Mouse (Mus musculus) urinary bladder, adult 18-20 months (tissue): Measurements from ENCODE around the gene Lrrc8a.
A peak's percentile ranks its signal among the peaks of the same experiment; 100 is the strongest.

ENCODE experiments used
- DNase-seq, 2 experiments: peaks; one replicate each; pipeline ENCODE4 v3.0.0; 2022; ENCODE audit warnings: low spot score in 2 of 2, mixed read lengths in 2 of 2

The Lrrc8a gene

GRCm38 (mm10) chr2:30239777-30240176, 2.3 kb downstream of the Lrrc8a start:
- DNase-seq = no peak

- DNase-seq = no peak
These were observed 2.8 kb downstream of the Lrrc8a start, which contains the start of gene Gm28035 for GRCm38 (mm10) chr2:30240267-30240666. Gm28035 (plus strand) TSS chr2:30240567.

- peak in 1 of 2 experiments; percentile 48 for DNase-seq
These were observed 5.0 kb downstream of the Lrrc8a start for GRCm38 (mm10) chr2:30242509-30242908.

- DNase-seq = no peak
These were observed 5.9 kb downstream of the Lrrc8a start for GRCm38 (mm10) chr2:30243391-30243790.

- DNase-seq = peak; percentile 47 to 72
These were observed 7.2 kb downstream of the Lrrc8a start for GRCm38 (mm10) chr2:30244595-30245178.

GRCm38 (mm10) chr2:30247036-30247435, 9.5 kb downstream of the Lrrc8a start:
- no peak for DNase-seq

GRCm38 (mm10) chr2:30247681-30248080, 10.2 kb downstream of the Lrrc8a start:
- DNase-seq = no peak

- DNase-seq = no peak
These were observed 11.7 kb downstream of the Lrrc8a start for GRCm38 (mm10) chr2:30249182-30249581.

GRCm38 (mm10) chr2:30250166-30251128, 12.9 kb downstream of the Lrrc8a start:
- no peak for DNase-seq

GRCm38 (mm10) chr2:30251417-30252104, 14.0 kb downstream of the Lrrc8a start:
- DNase-seq = peak; percentile 64 to 71

- DNase-seq = no peak
These were observed 15.0 kb downstream of the Lrrc8a start for GRCm38 (mm10) chr2:30252521-30252920.

GRCm38 (mm10) chr2:30253809-30254208, 16.3 kb downstream of the Lrrc8a start:
- DNase-seq = no peak

- DNase-seq = no peak
These were observed 18.3 kb downstream of the Lrrc8a start for GRCm38 (mm10) chr2:30255631-30256395.

GRCm38 (mm10) chr2:30256616-30257350, 19.3 kb downstream of the Lrrc8a start:
- DNase-seq = no peak

GRCm38 (mm10) chr2:30257699-30258460, 20.4 kb downstream of the Lrrc8a start:
- DNase-seq = no peak

- DNase-seq = no peak
These were observed 21.1 kb downstream of the Lrrc8a start for GRCm38 (mm10) chr2:30258600-30258999.

GRCm38 (mm10) chr2:30259131-30260064, 21.9 kb downstream of the Lrrc8a start:
- DNase-seq = no peak

- no peak for DNase-seq
These were observed 23.7 kb downstream of the Lrrc8a start for GRCm38 (mm10) chr2:30261064-30261736.
